Mouse (Mus musculus) cerebellum, postnatal 36 days (tissue): ENCODE data around the gene Gm10974.

Source experiments
- DNase-seq, 2 experiments: peaks; one replicate each; pipeline ENCODE4 v3.0.0; 2021 to 2022; ENCODE audit warnings: mixed read lengths in 2 of 2

Gm10974 gene

DNA sequence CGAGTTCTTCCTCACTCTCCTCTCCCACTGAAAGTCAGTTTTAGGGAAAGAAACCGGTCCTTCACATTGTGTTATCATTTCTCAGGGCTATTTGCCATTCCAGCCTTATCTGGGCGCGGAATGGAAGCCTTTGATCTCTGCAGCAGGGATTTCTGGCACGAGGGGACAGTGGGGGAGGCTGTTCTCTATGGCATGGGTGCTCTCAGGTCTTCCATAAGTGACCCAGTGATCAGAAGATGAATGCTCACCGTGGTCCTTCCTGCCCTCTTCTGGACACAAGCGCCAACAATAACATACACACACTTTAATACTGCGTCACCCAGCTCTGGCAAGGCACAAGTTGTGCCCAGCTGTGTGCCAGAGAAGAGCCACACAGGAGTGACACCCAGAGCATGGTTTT lies 41.3 kb downstream of the Gm10974 start:
- no peak for DNase-seq

DNA sequence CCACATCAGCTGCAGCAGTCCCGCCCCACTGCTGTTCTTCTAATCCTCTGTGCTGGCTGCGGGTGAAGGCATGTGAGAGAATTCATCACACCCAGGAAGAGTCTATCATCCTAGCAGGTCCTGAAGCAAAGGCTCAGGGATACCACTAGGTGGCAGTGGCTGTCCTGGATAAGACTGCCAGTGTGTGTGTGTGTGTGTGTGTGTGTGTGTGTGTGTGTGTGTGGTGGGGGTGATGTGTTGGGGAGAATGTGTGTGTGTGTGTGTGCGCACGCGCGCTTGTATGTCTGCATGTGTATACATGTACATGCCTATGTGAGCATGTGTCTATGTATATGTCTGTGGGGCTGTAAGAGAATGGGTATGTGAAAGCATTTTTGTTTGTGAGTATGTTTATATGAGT lies 43.7 kb downstream of the Gm10974 start:
- DNase-seq, result no peak

DNA sequence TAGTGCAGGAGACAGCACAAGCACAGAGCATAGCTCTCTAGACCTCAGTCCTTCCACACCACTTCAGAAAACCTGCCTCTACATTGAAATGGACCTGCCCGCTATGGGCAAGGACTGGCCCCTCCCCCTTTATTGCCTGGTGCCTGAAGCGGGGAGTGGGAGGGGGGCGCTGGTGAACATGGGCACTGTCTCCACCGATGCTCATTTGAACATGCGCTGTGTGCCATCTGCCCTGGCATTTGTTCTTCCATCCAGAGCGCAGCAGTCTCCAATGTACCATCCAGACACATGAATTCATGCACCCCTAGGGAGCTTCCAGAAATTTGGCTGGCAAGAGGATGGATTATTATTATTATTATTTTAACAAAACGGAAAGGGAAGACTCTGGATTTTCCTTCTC lies 47.4 kb downstream of the Gm10974 start:
- DNase-seq, result no peak

DNA sequence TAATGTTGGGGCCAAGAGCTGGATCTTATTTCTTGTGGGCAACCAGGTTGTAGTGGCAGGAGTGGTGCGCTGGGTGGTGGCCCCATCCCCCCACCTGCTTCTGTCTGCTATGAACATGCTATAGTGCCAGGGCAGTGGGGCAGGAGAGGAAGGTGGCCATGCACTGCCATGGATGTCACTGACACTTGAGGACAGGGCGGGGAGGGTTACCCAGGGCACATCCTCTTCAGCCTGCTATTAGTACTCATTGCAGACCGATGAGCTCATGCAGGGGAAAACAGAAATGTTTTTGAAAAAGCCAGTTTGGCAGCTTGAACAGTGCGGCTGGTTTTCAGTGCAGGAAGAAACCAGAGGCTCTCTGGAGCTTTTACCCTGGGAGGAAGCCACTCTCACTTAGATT lies 51.1 kb downstream of the Gm10974 start:
- no peak for DNase-seq

DNA sequence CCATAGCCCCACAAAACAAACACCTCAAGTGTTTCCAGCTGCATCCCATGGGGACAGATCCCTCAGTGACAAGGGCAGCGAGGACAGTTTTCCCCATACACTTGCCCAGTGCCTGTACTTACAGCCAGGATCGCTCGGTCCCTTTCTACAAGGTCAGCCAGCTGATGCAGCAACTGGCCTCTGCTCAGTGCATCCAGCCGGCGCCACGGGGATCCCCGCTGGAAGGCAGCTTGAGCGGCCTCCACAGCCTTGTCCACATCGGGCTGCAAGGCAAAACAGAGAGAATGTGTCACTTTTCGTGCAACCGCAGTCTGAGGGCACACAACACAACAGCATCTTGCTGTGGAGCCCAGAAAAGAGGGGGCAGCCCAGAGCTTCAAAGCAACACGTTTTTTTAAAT lies 53.3 kb downstream of the Gm10974 start:
- DNase-seq, result no peak

DNA sequence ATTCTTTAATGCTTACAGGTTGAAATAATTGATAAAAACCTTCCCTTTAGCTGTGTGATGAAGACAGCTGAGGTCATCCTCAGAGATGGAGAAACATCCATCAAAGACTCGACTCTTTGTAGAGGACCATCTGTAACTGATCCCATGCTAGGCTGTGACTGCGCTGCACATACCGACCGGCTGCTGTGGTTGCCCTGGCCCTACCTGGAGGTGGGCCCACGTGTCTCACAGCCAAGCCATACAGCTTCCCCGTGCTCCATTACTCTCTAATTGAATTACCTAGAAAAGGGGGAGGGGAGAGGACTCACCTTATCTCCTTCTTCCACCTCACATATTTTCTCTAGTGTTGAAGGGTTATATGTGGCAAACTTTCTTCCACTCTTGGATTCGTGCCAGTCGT lies 56.2 kb downstream of the Gm10974 start:
- no peak for DNase-seq

DNA sequence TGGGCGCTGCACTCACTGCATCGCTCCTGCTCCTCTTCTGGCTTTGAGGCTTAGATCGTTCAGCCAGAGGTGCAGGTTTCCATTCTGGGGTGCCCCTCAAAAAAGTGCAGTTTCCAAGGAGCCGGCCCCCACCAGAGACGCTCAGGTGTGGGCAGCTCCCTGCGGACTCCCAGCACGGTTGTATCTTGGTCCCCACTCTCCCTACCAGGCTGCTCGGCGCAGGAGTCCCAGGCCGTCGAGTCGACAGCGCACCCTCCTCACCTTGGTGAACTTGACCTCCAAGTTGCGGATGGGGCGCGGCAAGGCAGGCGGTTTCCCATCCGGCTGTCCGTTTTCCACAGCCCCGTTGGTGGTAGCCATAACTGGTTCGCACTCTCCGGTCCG lies 61.3 kb downstream of the Gm10974 start:
- no peak for DNase-seq

DNA sequence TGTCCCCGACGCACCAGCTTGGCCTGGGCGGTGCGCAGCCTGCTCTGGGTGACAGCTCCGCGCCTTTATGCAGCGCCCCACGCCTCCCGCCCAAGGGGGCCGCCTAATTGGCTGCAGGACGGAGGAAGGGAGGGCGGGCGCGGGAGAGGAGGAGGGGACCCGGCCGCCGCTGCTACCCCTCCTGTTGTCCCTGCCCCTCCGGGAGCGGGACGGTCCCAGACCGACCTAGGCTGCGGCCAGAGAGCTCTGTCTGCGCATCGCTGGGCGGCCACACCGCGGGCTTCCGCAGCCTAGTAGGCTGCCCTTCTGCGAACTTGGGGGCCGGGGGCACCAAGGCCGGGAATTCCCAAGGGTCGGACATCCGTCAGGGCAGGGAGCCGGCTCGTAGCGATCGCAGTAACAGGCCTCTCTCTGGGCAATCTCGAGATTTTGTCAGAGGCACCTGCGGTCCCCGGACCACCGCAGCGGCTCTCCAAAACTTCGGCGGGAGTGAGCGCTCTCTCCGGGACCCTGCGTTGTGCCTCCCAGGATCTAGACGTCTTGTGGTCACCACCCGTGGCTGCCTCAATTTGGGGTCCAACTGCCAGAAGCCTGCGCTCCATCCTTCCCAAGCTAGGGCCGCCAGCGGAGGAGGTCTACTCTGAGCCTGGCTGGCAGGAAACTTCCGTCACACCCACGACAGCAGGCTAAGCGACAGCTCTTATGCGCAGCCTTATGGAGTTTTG lies 61.9 kb downstream of the Gm10974 start, which contains the start of gene Aldh1a3:
Gene Aldh1a3 (minus strand): TSS at position 81 of the 725 bp plus-strand sequence.
- no peak for DNase-seq

DNA sequence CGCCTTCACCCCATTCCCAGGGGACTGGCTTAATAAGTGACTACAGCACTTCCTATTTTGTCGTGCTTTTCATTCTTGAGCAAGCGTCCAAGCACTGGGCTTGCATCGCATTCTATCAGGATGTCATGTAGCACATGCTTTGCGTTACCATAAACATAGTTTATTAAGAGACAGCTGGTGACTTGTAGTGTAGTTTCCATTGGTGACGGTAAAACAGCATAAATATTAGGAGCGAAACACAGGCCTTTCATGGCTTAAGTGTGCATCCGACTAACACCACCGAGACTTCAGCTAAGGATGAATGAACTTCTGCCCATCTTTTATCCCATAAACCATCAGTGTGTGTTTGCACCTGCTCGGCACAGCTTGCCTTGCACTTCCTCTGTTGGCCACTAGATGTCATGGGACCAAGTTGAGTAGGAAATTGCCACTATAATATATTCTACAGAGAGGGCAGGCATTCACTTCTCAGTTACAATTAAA lies 68.8 kb downstream of the Gm10974 start:
- peak; percentile 60 to 72 for DNase-seq
